Mouse (Mus musculus): ENCODE data around the gene Gm20532. TPM values are rescaled to one million over a fixed set of nuclear protein-coding genes. Genes with fewer than 3 reads are reported as not detected.

Gm20532 gene
- polyA plus RNA-seq, 1 experiment from 2014 or later: not detected

GRCm38 (mm10) chr2:26611054-26611453 lies 24.6 kb downstream of the Gm20532 start:
- Histone ChIP-seq H3K27ac (ENCODE audit: low read length) (peak overlapping the region; percentile 54), H3K4me1 (ENCODE audit: control insufficient read depth, insufficient read depth, low read length) (peaks cover 18% of the 10 kb centered on the region), H3K4me3 (replicated peaks; ENCODE audit: low read length) (no peak overlapping the region), H3K36me3 (ENCODE audit: control insufficient read depth, insufficient read depth, low read length) (no peaks in the 10 kb centered on the region), H3K9me3 (replicated peaks; ENCODE audit: control insufficient read depth, low read length) (no peaks in the 10 kb centered on the region), H3K27me3 (ENCODE audit: control insufficient read depth, insufficient read depth, low read length) (no peaks in the 10 kb centered on the region), H3K9ac (ENCODE audit: low read length) (no peak overlapping the region), H3K4me2 (ENCODE audit: low read depth, low read length) (no peak overlapping the region)
- peak; percentile 89 for ATAC-seq (ENCODE audit: insufficient read depth, low FRiP score)

- Histone ChIP-seq H3K27me3 (ENCODE audit: control insufficient read depth, insufficient read depth, low read length) (no peaks in the 10 kb centered on the region), H3K36me3 (ENCODE audit: control insufficient read depth, insufficient read depth, low read length) (no peaks in the 10 kb centered on the region), H3K9me3 (replicated peaks; ENCODE audit: control insufficient read depth, low read length) (no peaks in the 10 kb centered on the region), H3K4me3 (replicated peaks; ENCODE audit: low read length) (no peak overlapping the region), H3K4me1 (ENCODE audit: control insufficient read depth, insufficient read depth, low read length) (peaks cover 11% of the 10 kb centered on the region), H3K27ac (ENCODE audit: low read length) (peak overlapping the region; percentile 54; the same call in 1 of the 2 replicates), H3K4me2 (ENCODE audit: low read depth, low read length) (no peak overlapping the region), H3K9ac (ENCODE audit: low read length) (no peak overlapping the region)
- no peak for ATAC-seq (ENCODE audit: insufficient read depth, low FRiP score)
Observed at GRCm38 (mm10) chr2:26611896-26612295, 25.5 kb downstream of the Gm20532 start.

GRCm38 (mm10) chr2:26614903-26615302 lies 28.5 kb downstream of the Gm20532 start:
- H3K27ac ChIP-seq (ENCODE audit: low read length): no peak overlapping the region
- no peaks in the 10 kb centered on the region for H3K36me3 ChIP-seq (ENCODE audit: control insufficient read depth, insufficient read depth, low read length)
- H3K9ac ChIP-seq (ENCODE audit: low read length): no peak overlapping the region
- no peaks in the 10 kb centered on the region for H3K27me3 ChIP-seq (ENCODE audit: control insufficient read depth, insufficient read depth, low read length)
- no peak overlapping the region for H3K4me2 ChIP-seq (ENCODE audit: low read depth, low read length)
- H3K4me1 ChIP-seq (ENCODE audit: control insufficient read depth, insufficient read depth, low read length): no peaks in the 10 kb centered on the region
- 79% methylated on average over 5 of the region's 5 CpGs for WGBS
- H3K9me3 ChIP-seq (replicated peaks; ENCODE audit: control insufficient read depth, low read length): no peaks in the 10 kb centered on the region
- no peak for ATAC-seq (ENCODE audit: insufficient read depth, low FRiP score)
- H3K4me3 ChIP-seq (replicated peaks; ENCODE audit: low read length): no peak overlapping the region

GRCm38 (mm10) chr2:26615459-26616124 lies 29.2 kb downstream of the Gm20532 start:
- no peaks in the 10 kb centered on the region for H3K4me1 ChIP-seq (ENCODE audit: control insufficient read depth, insufficient read depth, low read length)
- H3K27ac ChIP-seq (ENCODE audit: low read length): no peak overlapping the region
- no peak overlapping the region for H3K4me2 ChIP-seq (ENCODE audit: low read depth, low read length)
- 81% methylated on average over 4 of the region's 4 CpGs for WGBS
- ATAC-seq (ENCODE audit: insufficient read depth, low FRiP score): no peak
- no peak overlapping the region for H3K9ac ChIP-seq (ENCODE audit: low read length)
- no peaks in the 10 kb centered on the region for H3K27me3 ChIP-seq (ENCODE audit: control insufficient read depth, insufficient read depth, low read length)
- H3K9me3 ChIP-seq (replicated peaks; ENCODE audit: control insufficient read depth, low read length): no peaks in the 10 kb centered on the region
- H3K4me3 ChIP-seq (replicated peaks; ENCODE audit: low read length): no peak overlapping the region
- H3K36me3 ChIP-seq (ENCODE audit: control insufficient read depth, insufficient read depth, low read length): no peaks in the 10 kb centered on the region

GRCm38 (mm10) chr2:26617331-26617730 lies 30.9 kb downstream of the Gm20532 start:
- WGBS: 76% methylated on average over 6 of the region's 6 CpGs
- Histone ChIP-seq H3K9me3 (replicated peaks; ENCODE audit: control insufficient read depth, low read length) (no peaks in the 10 kb centered on the region), H3K27ac (ENCODE audit: low read length) (no peak overlapping the region)

GRCm38 (mm10) chr2:26617928-26618327 lies 31.5 kb downstream of the Gm20532 start:
- Histone ChIP-seq H3K27me3 (ENCODE audit: control insufficient read depth, insufficient read depth, low read length) (no peaks in the 10 kb centered on the region), H3K36me3 (ENCODE audit: control insufficient read depth, insufficient read depth, low read length) (no peaks in the 10 kb centered on the region), H3K4me1 (ENCODE audit: control insufficient read depth, insufficient read depth, low read length) (no peaks in the 10 kb centered on the region), H3K4me3 (replicated peaks; ENCODE audit: low read length) (no peak overlapping the region), H3K9ac (ENCODE audit: low read length) (no peak overlapping the region), H3K4me2 (ENCODE audit: low read depth, low read length) (no peak overlapping the region), H3K9me3 (replicated peaks; ENCODE audit: control insufficient read depth, low read length) (no peaks in the 10 kb centered on the region), H3K27ac (ENCODE audit: low read length) (no peak overlapping the region)
- no peak for ATAC-seq (ENCODE audit: insufficient read depth, low FRiP score)
- WGBS: 54% methylated on average over 7 of the region's 7 CpGs

More at GRCm38 (mm10) chr2:26617331-26617730, 30.9 kb downstream of the Gm20532 start:
- H3K4me1 ChIP-seq (ENCODE audit: control insufficient read depth, insufficient read depth, low read length): no peaks in the 10 kb centered on the region
- H3K36me3 ChIP-seq (ENCODE audit: control insufficient read depth, insufficient read depth, low read length): no peaks in the 10 kb centered on the region
- H3K4me2 ChIP-seq (ENCODE audit: low read depth, low read length): no peak overlapping the region
- no peak overlapping the region for H3K9ac ChIP-seq (ENCODE audit: low read length)
- ATAC-seq (ENCODE audit: insufficient read depth, low FRiP score): no peak
- no peak overlapping the region for H3K4me3 ChIP-seq (replicated peaks; ENCODE audit: low read length)
- no peaks in the 10 kb centered on the region for H3K27me3 ChIP-seq (ENCODE audit: control insufficient read depth, insufficient read depth, low read length)

GRCm38 (mm10) chr2:26621246-26621645 lies 34.8 kb downstream of the Gm20532 start:
- H3K4me2 ChIP-seq (ENCODE audit: low read depth, low read length): no peak overlapping the region
- ATAC-seq (ENCODE audit: insufficient read depth, low FRiP score): no peak; the same call in 1 of the 2 replicates

GRCm38 (mm10) chr2:26622984-26623383 lies 36.5 kb downstream of the Gm20532 start:
- 52% methylated on average over 5 of the region's 5 CpGs for WGBS
- Histone ChIP-seq H3K4me1 (ENCODE audit: control insufficient read depth, insufficient read depth, low read length) (peaks cover 5% of the 10 kb centered on the region; the same call in 1 of the 2 replicates), H3K36me3 (ENCODE audit: control insufficient read depth, insufficient read depth, low read length) (no peaks in the 10 kb centered on the region), H3K4me2 (ENCODE audit: low read depth, low read length) (no peak overlapping the region), H3K4me3 (replicated peaks; ENCODE audit: low read length) (no peak overlapping the region), H3K9ac (ENCODE audit: low read length) (no peak overlapping the region), H3K27me3 (ENCODE audit: control insufficient read depth, insufficient read depth, low read length) (no peaks in the 10 kb centered on the region), H3K27ac (ENCODE audit: low read length) (no peak overlapping the region), H3K9me3 (replicated peaks; ENCODE audit: control insufficient read depth, low read length) (no peaks in the 10 kb centered on the region)
- no peak for ATAC-seq (ENCODE audit: insufficient read depth, low FRiP score)

More at GRCm38 (mm10) chr2:26621246-26621645, 34.8 kb downstream of the Gm20532 start:
- no peaks in the 10 kb centered on the region for H3K9me3 ChIP-seq (replicated peaks; ENCODE audit: control insufficient read depth, low read length)
- no peaks in the 10 kb centered on the region for H3K27me3 ChIP-seq (ENCODE audit: control insufficient read depth, insufficient read depth, low read length)
- no peaks in the 10 kb centered on the region for H3K4me1 ChIP-seq (ENCODE audit: control insufficient read depth, insufficient read depth, low read length)
- H3K36me3 ChIP-seq (ENCODE audit: control insufficient read depth, insufficient read depth, low read length): no peaks in the 10 kb centered on the region
- no peak overlapping the region for H3K9ac ChIP-seq (ENCODE audit: low read length)
- no peak overlapping the region for H3K27ac ChIP-seq (ENCODE audit: low read length)
- no peak overlapping the region for H3K4me3 ChIP-seq (replicated peaks; ENCODE audit: low read length)
- 48% methylated on average over 2 of the region's 2 CpGs for WGBS

GRCm38 (mm10) chr2:26625419-26625818 lies 39.0 kb downstream of the Gm20532 start:
- no peak for ATAC-seq (ENCODE audit: insufficient read depth, low FRiP score)
- Histone ChIP-seq H3K4me3 (replicated peaks; ENCODE audit: low read length) (no peak overlapping the region), H3K9ac (ENCODE audit: low read length) (no peak overlapping the region), H3K36me3 (ENCODE audit: control insufficient read depth, insufficient read depth, low read length) (no peaks in the 10 kb centered on the region), H3K27me3 (ENCODE audit: control insufficient read depth, insufficient read depth, low read length) (no peaks in the 10 kb centered on the region), H3K4me2 (ENCODE audit: low read depth, low read length) (no peak overlapping the region), H3K27ac (ENCODE audit: low read length) (no peak overlapping the region), H3K4me1 (ENCODE audit: control insufficient read depth, insufficient read depth, low read length) (peaks cover 19% of the 10 kb centered on the region; the same call in 1 of the 2 replicates), H3K9me3 (replicated peaks; ENCODE audit: control insufficient read depth, low read length) (no peaks in the 10 kb centered on the region)
- WGBS: 71% methylated on average over 3 of the region's 3 CpGs

Data from stomach, embryonic 16.5 days (tissue).